Mouse (Mus musculus): ENCODE measurements around the gene Gpr45. TPM values are rescaled to one million over a fixed set of nuclear protein-coding genes. Genes with fewer than 3 reads are reported as not detected.

The Gpr45 gene
- not detected for polyA plus RNA-seq (2012; fragmentation: generic; extraction: Trizol)

- Histone ChIP-seq H3K27me3 (ENCODE audit: control insufficient read depth, insufficient read depth, insufficient read length) (peaks cover 44% of the 10 kb centered on the region), H3K79me2 (ENCODE audit: control insufficient read depth, insufficient read depth) (no peaks in the 10 kb centered on the region), H3ac (ENCODE audit: control insufficient read depth, insufficient read length) (no peak within 1 kb of the TSS), H3K4me2 (ENCODE audit: low read depth) (no peak within 1 kb of the TSS), H3K36me3 (ENCODE audit: control insufficient read depth, insufficient read depth) (no peaks in the 10 kb centered on the region), H3K4me3 (no peak within 1 kb of the TSS)
- TF ChIP-seq SRF (IDR thresholded peaks at IDR 0.05; ENCODE audit: control insufficient read depth, insufficient read length, low read depth), result no peak
- TF ChIP-seq POLR2A (IDR thresholded peaks at IDR 0.05; ENCODE audit: insufficient read length, low read depth), result no peak
- TF ChIP-seq MAX (IDR thresholded peaks at IDR 0.05; ENCODE audit: low read depth), result no peak
- no peak for TF ChIP-seq REST (IDR thresholded peaks at IDR 0.05; ENCODE audit: insufficient read depth, insufficient read length)
Measured at GRCm38 (mm10) chr1:42952734-42953481, at the start of gene Gpr45. Gpr45 (plus strand) TSS chr1:42952872.

GRCm38 (mm10) chr1:42905148-42905547 lies 47.5 kb upstream of the Gpr45 start:
- Histone ChIP-seq H3K27me3 (ENCODE audit: control insufficient read depth, insufficient read depth, insufficient read length) (no peaks in the 10 kb centered on the region), H3K79me2 (ENCODE audit: control insufficient read depth, insufficient read depth) (no peaks in the 10 kb centered on the region), H3K4me2 (ENCODE audit: low read depth) (no peak overlapping the region), H3K4me3 (no peak overlapping the region), H3K36me3 (ENCODE audit: control insufficient read depth, insufficient read depth) (peaks cover 11% of the 10 kb centered on the region), H3ac (ENCODE audit: control insufficient read depth, insufficient read length) (no peak overlapping the region)
- TF ChIP-seq MAX (IDR thresholded peaks at IDR 0.05; ENCODE audit: low read depth) (no peak), USF1 (IDR thresholded peaks at IDR 0.05; ENCODE audit: low read depth) (no peak), MYOD1 (IDR thresholded peaks at IDR 0.05; ENCODE audit: control insufficient read depth in 1 of 3, insufficient read length in 2 of 3, low read depth in 2 of 3) (no peak), CEBPB (IDR thresholded peaks at IDR 0.05; ENCODE audit: insufficient read depth, poor library complexity, severe bottlenecking) (no peak), TCF3 (IDR thresholded peaks at IDR 0.05; ENCODE audit: insufficient read length, low read depth) (no peak), POLR2AphosphoS2 (IDR thresholded peaks at IDR 0.05; ENCODE audit: insufficient read length, low read depth) (no peak), MYOG (IDR thresholded peaks at IDR 0.05; ENCODE audit: control insufficient read depth in 1 of 3, insufficient read depth in 1 of 3, insufficient read length in 2 of 3, low read depth in 2 of 3) (no peak), TCF12 (IDR thresholded peaks at IDR 0.05; ENCODE audit: insufficient read depth, poor library complexity, severe bottlenecking) (no peak), E2F4 (IDR thresholded peaks at IDR 0.05; ENCODE audit: insufficient read depth) (no peak), SRF (IDR thresholded peaks at IDR 0.05; ENCODE audit: control insufficient read depth, insufficient read length, low read depth) (no peak), POLR2A (IDR thresholded peaks at IDR 0.05; ENCODE audit: insufficient read length, low read depth) (no peak), REST (IDR thresholded peaks at IDR 0.05; ENCODE audit: insufficient read depth, insufficient read length) (no peak)

- Histone ChIP-seq H3ac (ENCODE audit: control insufficient read depth, insufficient read length) (no peak overlapping the region), H3K4me3 (no peak overlapping the region), H3K79me2 (ENCODE audit: control insufficient read depth, insufficient read depth) (no peaks in the 10 kb centered on the region), H3K4me2 (ENCODE audit: low read depth) (no peak overlapping the region), H3K36me3 (ENCODE audit: control insufficient read depth, insufficient read depth) (peaks cover 11% of the 10 kb centered on the region), H3K27me3 (ENCODE audit: control insufficient read depth, insufficient read depth, insufficient read length) (no peaks in the 10 kb centered on the region)
- TF ChIP-seq POLR2AphosphoS2 (IDR thresholded peaks at IDR 0.05; ENCODE audit: insufficient read length, low read depth), result no peak
Measured at GRCm38 (mm10) chr1:42906696-42907095, 46.0 kb upstream of the Gpr45 start.

- TF ChIP-seq REST (IDR thresholded peaks at IDR 0.05; ENCODE audit: insufficient read depth, insufficient read length) (no peak), TCF3 (IDR thresholded peaks at IDR 0.05; ENCODE audit: insufficient read length, low read depth) (no peak), MYOD1 (IDR thresholded peaks at IDR 0.05; ENCODE audit: control insufficient read depth in 1 of 3, insufficient read length in 2 of 3, low read depth in 2 of 3) (no peak), MYOG (IDR thresholded peaks at IDR 0.05; ENCODE audit: control insufficient read depth in 1 of 3, insufficient read depth in 1 of 3, insufficient read length in 2 of 3, low read depth in 2 of 3) (no peak), CEBPB (IDR thresholded peaks at IDR 0.05; ENCODE audit: insufficient read depth, poor library complexity, severe bottlenecking) (no peak), TCF12 (IDR thresholded peaks at IDR 0.05; ENCODE audit: insufficient read depth, poor library complexity, severe bottlenecking) (no peak), MAX (IDR thresholded peaks at IDR 0.05; ENCODE audit: low read depth) (no peak), USF1 (IDR thresholded peaks at IDR 0.05; ENCODE audit: low read depth) (no peak), POLR2A (IDR thresholded peaks at IDR 0.05; ENCODE audit: insufficient read length, low read depth) (no peak), POLR2AphosphoS2 (IDR thresholded peaks at IDR 0.05; ENCODE audit: insufficient read length, low read depth) (no peak)
Measured at GRCm38 (mm10) chr1:42907153-42907552, 45.5 kb upstream of the Gpr45 start.

GRCm38 (mm10) chr1:42915062-42915461 lies 37.6 kb upstream of the Gpr45 start:
- TF ChIP-seq MYOD1 (IDR thresholded peaks at IDR 0.05; ENCODE audit: control insufficient read depth in 1 of 3, insufficient read length in 2 of 3, low read depth in 2 of 3) (no peak), POLR2A (IDR thresholded peaks at IDR 0.05; ENCODE audit: insufficient read length, low read depth) (no peak), TCF3 (IDR thresholded peaks at IDR 0.05; ENCODE audit: insufficient read length, low read depth) (no peak)
- no peaks in the 10 kb centered on the region for H3K79me2 ChIP-seq (ENCODE audit: control insufficient read depth, insufficient read depth)
- H3K27me3 ChIP-seq (ENCODE audit: control insufficient read depth, insufficient read depth, insufficient read length), result no peaks in the 10 kb centered on the region
- no peak overlapping the region for H3ac ChIP-seq (ENCODE audit: control insufficient read depth, insufficient read length)
- H3K4me2 ChIP-seq (ENCODE audit: low read depth), result no peak overlapping the region
- no peak overlapping the region for H3K4me3 ChIP-seq
- H3K36me3 ChIP-seq (ENCODE audit: control insufficient read depth, insufficient read depth), result no peaks in the 10 kb centered on the region

More at GRCm38 (mm10) chr1:42907153-42907552, 45.5 kb upstream of the Gpr45 start:
- peaks cover 11% of the 10 kb centered on the region for H3K36me3 ChIP-seq (ENCODE audit: control insufficient read depth, insufficient read depth)
- no peaks in the 10 kb centered on the region for H3K27me3 ChIP-seq (ENCODE audit: control insufficient read depth, insufficient read depth, insufficient read length)
- no peak overlapping the region for H3K4me3 ChIP-seq
- no peak overlapping the region for H3K4me2 ChIP-seq (ENCODE audit: low read depth)
- H3K79me2 ChIP-seq (ENCODE audit: control insufficient read depth, insufficient read depth), result no peaks in the 10 kb centered on the region
- H3ac ChIP-seq (ENCODE audit: control insufficient read depth, insufficient read length), result no peak overlapping the region

Measured in myocyte (in vitro differentiated cells).